Mouse (Mus musculus): ENCODE results near the gene Btbd35f21.
"Not testable (repeated sequence)": the region's sequence is repeated elsewhere in the genome, so short reads cannot be mapped to it uniquely, and the experiment has no call there.

Gene Btbd35f21

DNA sequence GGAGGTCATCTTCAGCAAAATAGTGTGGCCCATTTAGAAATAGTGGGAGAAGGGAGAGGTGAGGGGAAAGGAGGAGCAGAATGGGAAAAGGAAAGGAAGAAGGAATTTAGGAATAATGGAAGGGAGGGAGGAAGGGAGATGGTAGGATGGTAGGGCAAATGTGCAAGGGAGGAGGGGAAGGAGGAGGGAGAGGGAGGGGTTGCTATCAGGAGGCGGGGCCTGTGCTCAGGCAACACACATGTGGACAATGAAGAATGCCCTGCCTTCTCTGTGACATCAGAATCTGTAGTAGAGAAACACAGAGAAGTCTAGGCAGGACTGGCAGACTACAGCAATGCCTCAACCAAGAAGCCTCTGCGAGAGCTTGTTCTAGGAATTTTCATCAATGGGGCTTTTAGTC, at the start of gene Btbd35f21:
Gene Btbd35f21 (plus strand): TSS at position 301 of the 400 bp plus-strand sequence.
- DNase-seq = not testable (repeated sequence)
